Mouse (Mus musculus) heart, adult 11 months (tissue): Measurements from ENCODE around the gene Pheta2.
A peak's percentile ranks its signal among the peaks of the same experiment; 100 is the strongest.
"Not testable (repeated sequence)": the region's sequence is repeated elsewhere in the genome, so short reads cannot be mapped to it uniquely, and the experiment has no call there.

Source experiments
- DNase-seq: peaks from one replicate; pipeline ENCODE4 v3.0.0; 2022

Gene Pheta2

GRCm38 (mm10) chr15:82372446-82372845, 33.7 kb downstream of the Pheta2 start:
- DNase-seq: peak; percentile 82

GRCm38 (mm10) chr15:82372991-82373390, 34.2 kb downstream of the Pheta2 start:
- DNase-seq: peak; percentile 89

GRCm38 (mm10) chr15:82374437-82374836, 35.7 kb downstream of the Pheta2 start:
- DNase-seq: peak; percentile 90

GRCm38 (mm10) chr15:82375855-82376254, 37.1 kb downstream of the Pheta2 start:
- DNase-seq: peak; percentile 90

- DNase-seq: peak; percentile 99
Measured at GRCm38 (mm10) chr15:82376393-82377138, 37.8 kb downstream of the Pheta2 start.

- DNase-seq: peak; percentile 91
Measured at GRCm38 (mm10) chr15:82377701-82378100, 39.0 kb downstream of the Pheta2 start.

GRCm38 (mm10) chr15:82378261-82379180, 39.8 kb downstream of the Pheta2 start:
- DNase-seq: peak; percentile 94

GRCm38 (mm10) chr15:82379511-82379870, 40.7 kb downstream of the Pheta2 start:
- DNase-seq: no peak

GRCm38 (mm10) chr15:82379871-82380713, 41.4 kb downstream of the Pheta2 start, which contains the start of gene Cyp2d22:
Cyp2d22 (minus strand) TSS chr15:82380260.
- DNase-seq: peak; percentile 98

GRCm38 (mm10) chr15:82380714-82381062, 41.9 kb downstream of the Pheta2 start:
- DNase-seq: no peak

GRCm38 (mm10) chr15:82382441-82382840, 43.7 kb downstream of the Pheta2 start:
- DNase-seq: no peak

GRCm38 (mm10) chr15:82385729-82386128, 47.0 kb downstream of the Pheta2 start:
- DNase-seq: no peak

- DNase-seq: peak; percentile 51
Measured at GRCm38 (mm10) chr15:82389916-82390315, 51.2 kb downstream of the Pheta2 start.

GRCm38 (mm10) chr15:82393922-82394321, 55.2 kb downstream of the Pheta2 start, which contains the start of gene Cyp2d11:
Cyp2d11 (minus strand) TSS chr15:82394022.
- DNase-seq: not testable (repeated sequence)
